Mouse (Mus musculus) retina, postnatal 7 days (tissue): ENCODE data around the gene Lipn.

Experiments
- DNase-seq: peaks from one replicate; pipeline ENCODE4 v3.0.0-alpha.2; 2012; ENCODE audit warnings: low read depth, low spot score

Gene Lipn

GRCm38 (mm10) chr19:34066779-34067472 is at the start of gene Lipn:
Gene Lipn (plus strand): TSS chr19:34067358.
- DNase-seq, result no peak

GRCm38 (mm10) chr19:34021440-34022172 is 45.6 kb upstream of the Lipn start:
- no peak for DNase-seq

- peak; percentile 1 for DNase-seq
Observed at GRCm38 (mm10) chr19:34022759-34023158, 44.4 kb upstream of the Lipn start.

- no peak for DNase-seq
Observed at GRCm38 (mm10) chr19:34039731-34040130, 27.4 kb upstream of the Lipn start.

- no peak for DNase-seq
Observed at GRCm38 (mm10) chr19:34043008-34043407, 24.1 kb upstream of the Lipn start.

GRCm38 (mm10) chr19:34049371-34050039 is 17.7 kb upstream of the Lipn start:
- DNase-seq, result no peak

- DNase-seq, result no peak
Observed at GRCm38 (mm10) chr19:34051502-34051901, 15.7 kb upstream of the Lipn start.

- no peak for DNase-seq
Observed at GRCm38 (mm10) chr19:34063547-34063946, 3.6 kb upstream of the Lipn start.

GRCm38 (mm10) chr19:34064059-34064458 is 3.1 kb upstream of the Lipn start:
- no peak for DNase-seq

- no peak for DNase-seq
Observed at GRCm38 (mm10) chr19:34074239-34074638, 7.1 kb downstream of the Lipn start.

- no peak for DNase-seq
Observed at GRCm38 (mm10) chr19:34078130-34078529, 11.0 kb downstream of the Lipn start.

- no peak for DNase-seq
Observed at GRCm38 (mm10) chr19:34089011-34089680, 22.0 kb downstream of the Lipn start.

GRCm38 (mm10) chr19:34095381-34095780 is 28.2 kb downstream of the Lipn start:
- no peak for DNase-seq

- no peak for DNase-seq
Observed at GRCm38 (mm10) chr19:34096228-34096627, 29.1 kb downstream of the Lipn start.

- DNase-seq, result no peak
Observed at GRCm38 (mm10) chr19:34100633-34101032, 33.5 kb downstream of the Lipn start, which contains the start of gene Lipm. Gene Lipm (plus strand): TSS chr19:34100933.

GRCm38 (mm10) chr19:34101888-34102287 is 34.7 kb downstream of the Lipn start:
- DNase-seq, result no peak

GRCm38 (mm10) chr19:34104841-34105240 is 37.7 kb downstream of the Lipn start:
- DNase-seq, result no peak

- no peak for DNase-seq
Observed at GRCm38 (mm10) chr19:34119102-34119501, 51.9 kb downstream of the Lipn start.

GRCm38 (mm10) chr19:34119653-34120052 is 52.5 kb downstream of the Lipn start:
- DNase-seq, result no peak

GRCm38 (mm10) chr19:34120107-34120731 is 53.1 kb downstream of the Lipn start:
- no peak for DNase-seq
